Mouse (Mus musculus): ENCODE results near the gene Zmiz1.

DNA sequence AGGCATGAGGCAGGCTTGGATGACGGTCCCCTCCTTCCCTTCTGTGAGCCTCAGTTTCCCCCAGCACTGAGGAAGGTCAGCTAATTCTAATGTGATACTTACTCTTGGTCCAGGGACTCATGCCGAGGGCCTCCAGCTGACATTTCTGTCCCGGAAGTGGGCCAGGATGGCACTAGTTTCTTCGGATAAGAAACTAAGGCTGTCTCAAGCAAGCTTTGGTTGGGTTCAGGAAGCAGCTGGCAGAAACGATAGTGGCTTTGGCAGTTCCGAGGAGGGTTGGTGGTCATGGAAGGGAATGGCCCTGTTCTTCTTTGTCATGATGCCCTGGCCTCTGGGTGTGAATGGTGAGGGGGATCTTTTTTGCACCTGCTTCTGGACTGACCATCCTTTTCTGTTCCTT, 236.1 kb downstream of the Zmiz1 start:
- no peak for TF ChIP-seq CTCF (IDR thresholded peaks at IDR 0.05; ENCODE audit: control insufficient read depth, insufficient read depth, insufficient read length)
- no peak for TF ChIP-seq CEBPB (IDR thresholded peaks at IDR 0.05; ENCODE audit: low read depth)
- no peak for TF ChIP-seq MYOD1 (IDR thresholded peaks at IDR 0.05; ENCODE audit: control insufficient read depth, insufficient read length, low read depth)
- TF ChIP-seq MAX (IDR thresholded peaks at IDR 0.05) = no peak
- no peak for TF ChIP-seq USF1 (IDR thresholded peaks at IDR 0.05; ENCODE audit: low read depth)
- TF ChIP-seq MYOG (IDR thresholded peaks at IDR 0.05; ENCODE audit: control insufficient read depth, extremely low read depth, insufficient read length) = no peak
- TF ChIP-seq FOSL1 (IDR thresholded peaks at IDR 0.05; ENCODE audit: insufficient read depth, low read length, poor library complexity, severe bottlenecking) = no peak

Data from C2C12 (cell line).